Mouse (Mus musculus): ENCODE measurements at regions not wholly inside any gene's neighbourhood (a gene's known extent, or its start where the extent isn't known, plus 50 kb on each side); places are given as distances from the start of the nearest gene placed in this dataset.

DNA sequence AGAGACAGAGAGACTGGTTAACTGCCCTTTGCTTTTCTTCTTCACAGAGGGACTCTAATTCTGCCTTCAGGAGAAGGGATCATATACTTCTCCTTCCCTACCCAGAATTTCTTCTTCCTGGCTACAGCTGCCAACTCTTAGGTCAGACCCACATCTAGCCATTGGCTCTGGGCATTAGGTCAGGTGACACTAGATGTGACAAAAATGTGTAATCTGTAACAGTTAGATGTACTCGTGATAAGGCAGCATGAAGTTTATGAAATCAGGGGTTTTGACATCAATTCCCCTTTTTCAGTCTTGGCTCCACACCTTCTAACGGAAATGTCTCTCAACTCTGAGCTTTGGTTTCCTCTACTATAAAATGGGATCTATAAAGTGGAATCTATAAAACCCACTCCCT is 428.4 kb downstream of the Bmper start:
- Histone ChIP-seq H3K4me3 (replicated peaks) (no peak overlapping the region), H3K4me2 (replicated peaks) (no peak overlapping the region), H3K9me3 (no peaks in the 10 kb centered on the region), H3K4me1 (replicated peaks) (no peaks in the 10 kb centered on the region), H3K9ac (replicated peaks) (no peak overlapping the region), H3K36me3 (no peaks in the 10 kb centered on the region), H3K27me3 (no peaks in the 10 kb centered on the region), H3K27ac (no peak overlapping the region)
- 93% methylated on average over 2 of the region's 2 CpGs for WGBS
- no peak for ATAC-seq

GRCm38 (mm10) chr9:23653086-23653485 is 430.2 kb downstream of the Bmper start:
- Histone ChIP-seq H3K4me3 (replicated peaks) (no peak overlapping the region), H3K4me1 (replicated peaks) (no peaks in the 10 kb centered on the region), H3K4me2 (replicated peaks) (no peak overlapping the region), H3K9me3 (no peaks in the 10 kb centered on the region), H3K27ac (no peak overlapping the region), H3K36me3 (no peaks in the 10 kb centered on the region), H3K27me3 (no peaks in the 10 kb centered on the region), H3K9ac (replicated peaks) (no peak overlapping the region)
- ATAC-seq = no peak
- WGBS = 79% methylated on average over 2 of the region's 2 CpGs

DNA sequence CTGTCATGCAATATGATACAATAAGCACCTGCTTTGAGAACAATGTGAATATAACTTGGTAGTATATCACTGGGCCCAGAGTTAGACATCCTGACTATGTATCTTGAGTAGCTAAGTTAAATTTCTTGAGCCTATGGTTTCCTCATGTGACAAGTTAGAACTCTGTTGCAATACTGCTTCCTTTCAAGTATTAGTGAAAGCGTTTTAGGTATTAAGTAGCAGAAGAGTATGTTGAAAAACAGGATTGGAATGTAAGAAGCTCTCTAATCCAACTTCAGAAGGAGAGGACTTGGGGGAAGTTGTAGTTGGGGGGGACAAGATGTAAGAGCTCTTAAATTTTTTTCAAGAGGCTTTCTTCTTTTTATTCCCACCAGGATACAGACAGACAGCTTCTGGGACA is 431.9 kb downstream of the Bmper start:
- Histone ChIP-seq H3K9ac (replicated peaks) (no peak overlapping the region), H3K9me3 (no peaks in the 10 kb centered on the region), H3K27me3 (no peaks in the 10 kb centered on the region), H3K4me1 (replicated peaks) (no peaks in the 10 kb centered on the region), H3K4me3 (replicated peaks) (no peak overlapping the region), H3K36me3 (no peaks in the 10 kb centered on the region), H3K4me2 (replicated peaks) (no peak overlapping the region), H3K27ac (no peak overlapping the region)
- whole genome bisulfite sequencing = 68% methylated on average over 1 of the region's 1 CpGs
- ATAC-seq = no peak

DNA sequence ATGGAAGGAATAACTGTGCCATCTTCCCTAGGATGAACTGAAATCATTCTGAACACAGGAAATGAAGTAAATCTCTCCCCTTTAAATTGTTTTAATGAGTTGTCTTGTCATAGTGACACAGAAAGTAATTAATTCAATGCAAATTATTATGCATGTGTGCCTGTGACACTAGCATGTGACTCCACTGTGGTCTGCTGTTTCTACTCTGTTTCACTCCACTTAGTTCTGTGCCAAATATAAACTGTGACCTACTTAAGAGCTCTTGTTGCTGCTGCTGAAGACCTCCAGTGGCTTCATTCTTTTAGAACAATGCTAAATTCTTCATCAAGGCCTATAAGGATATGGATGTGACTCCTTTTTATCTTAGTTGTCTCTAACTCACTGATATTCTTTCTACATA is 431.8 kb upstream of the Npsr1 start:
- Histone ChIP-seq H3K9ac (replicated peaks) (no peak overlapping the region), H3K4me3 (replicated peaks) (no peak overlapping the region), H3K27me3 (no peaks in the 10 kb centered on the region), H3K4me2 (replicated peaks) (no peak overlapping the region), H3K27ac (no peak overlapping the region), H3K36me3 (no peaks in the 10 kb centered on the region), H3K9me3 (no peaks in the 10 kb centered on the region), H3K4me1 (replicated peaks) (0 out of 2 replicates have a peak, but pooled peaks cover 3% of the 10 kb centered on the region)
- no peak for ATAC-seq

DNA sequence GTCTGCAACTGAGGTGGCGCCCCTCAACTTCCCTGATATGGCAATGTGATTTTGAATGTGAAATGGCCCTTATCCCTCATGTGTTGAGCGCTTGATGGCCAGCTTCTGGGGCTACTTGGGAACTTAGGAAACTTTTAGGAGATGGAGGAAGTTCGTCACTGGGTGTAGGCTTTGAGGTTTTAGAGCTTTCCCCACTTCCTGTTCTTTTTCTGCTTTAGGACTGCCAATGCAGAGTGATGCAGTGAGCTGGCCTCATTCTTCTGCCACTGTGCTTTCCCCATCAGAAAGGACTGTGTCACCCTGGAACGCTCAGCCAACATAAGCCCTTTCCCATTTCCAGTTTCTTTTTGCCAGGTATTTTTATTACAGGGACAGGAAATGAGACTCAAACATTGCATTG is 428.6 kb upstream of the Npsr1 start:
- Histone ChIP-seq H3K36me3 (no peaks in the 10 kb centered on the region), H3K4me1 (replicated peaks) (0 out of 2 replicates have a peak, but pooled peaks cover 3% of the 10 kb centered on the region), H3K27me3 (no peaks in the 10 kb centered on the region), H3K9me3 (no peaks in the 10 kb centered on the region), H3K9ac (replicated peaks) (no peak overlapping the region), H3K27ac (no peak overlapping the region), H3K4me2 (replicated peaks) (no peak overlapping the region), H3K4me3 (replicated peaks) (no peak overlapping the region)
- ATAC-seq = no peak
- 81% methylated on average over 4 of the region's 4 CpGs for WGBS

DNA sequence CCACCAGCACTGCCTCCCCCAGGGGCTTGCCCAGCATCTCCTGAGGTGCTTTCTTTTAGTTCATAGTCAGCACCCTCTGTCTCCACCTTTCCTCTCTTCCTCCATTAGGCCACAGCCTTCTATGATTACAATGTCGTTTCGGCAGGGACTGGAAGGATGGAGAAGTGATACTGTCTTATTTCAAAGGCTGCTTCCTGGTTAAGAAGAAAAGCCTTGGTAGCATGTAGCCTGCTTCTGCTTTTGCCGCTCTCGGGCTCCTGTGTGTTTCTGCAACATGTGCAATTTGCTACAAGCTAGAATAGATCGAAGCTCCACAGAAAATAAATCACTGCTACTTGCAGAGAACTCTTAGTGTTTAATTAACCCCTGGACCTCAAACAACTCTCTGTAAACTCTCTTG is 427.2 kb upstream of the Npsr1 start:
- no peaks in the 10 kb centered on the region for H3K27me3 ChIP-seq
- 60% methylated on average over 5 of the region's 5 CpGs for WGBS
- H3K4me3 ChIP-seq (replicated peaks) = no peak overlapping the region
- no peak overlapping the region for H3K9ac ChIP-seq (replicated peaks)
- no peaks in the 10 kb centered on the region for H3K36me3 ChIP-seq
- 0 out of 2 replicates have a peak, but pooled peaks cover 3% of the 10 kb centered on the region for H3K4me1 ChIP-seq (replicated peaks)
- H3K4me2 ChIP-seq (replicated peaks) = no peak overlapping the region
- ATAC-seq = no peak
- H3K9me3 ChIP-seq = no peaks in the 10 kb centered on the region
- no peak overlapping the region for H3K27ac ChIP-seq

DNA sequence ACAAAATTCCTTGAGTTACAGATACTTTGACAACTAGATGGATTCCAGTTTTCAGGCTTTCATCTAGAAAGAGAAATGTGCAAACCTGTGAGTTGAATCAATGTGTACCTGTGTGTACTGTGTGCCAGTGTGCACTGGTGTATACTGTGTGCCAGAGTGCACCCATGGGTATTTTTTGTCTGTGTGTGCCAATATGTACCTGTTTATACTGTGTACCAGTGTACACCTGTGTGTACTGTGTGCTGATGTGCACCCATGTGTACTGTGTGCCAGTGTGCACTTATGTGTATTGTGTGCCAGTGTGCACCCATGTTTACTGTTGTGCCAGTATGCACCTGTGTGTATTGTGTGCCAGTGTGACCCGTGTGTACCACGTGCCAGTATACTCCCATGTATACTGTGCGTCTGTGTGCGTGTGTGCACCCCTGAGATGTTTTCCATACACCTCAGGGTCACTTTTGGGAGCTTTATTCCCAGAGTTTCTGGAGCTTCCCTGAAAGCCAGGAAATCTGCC is 424.4 kb upstream of the Npsr1 start:
- Histone ChIP-seq H3K4me3 (replicated peaks) (no peak overlapping the region), H3K27me3 (no peaks in the 10 kb centered on the region), H3K9me3 (no peaks in the 10 kb centered on the region), H3K4me1 (replicated peaks) (0 out of 2 replicates have a peak, but pooled peaks cover 3% of the 10 kb centered on the region), H3K4me2 (replicated peaks) (no peak overlapping the region), H3K27ac (no peak overlapping the region), H3K36me3 (no peaks in the 10 kb centered on the region), H3K9ac (replicated peaks) (no peak overlapping the region)
- 93% methylated on average over 4 of the region's 4 CpGs for WGBS
- peak; percentile 50 for ATAC-seq

- Histone ChIP-seq H3K27me3 (no peaks in the 10 kb centered on the region), H3K4me3 (replicated peaks) (no peak overlapping the region), H3K9me3 (no peaks in the 10 kb centered on the region), H3K9ac (replicated peaks) (no peak overlapping the region), H3K4me2 (replicated peaks) (no peak overlapping the region), H3K27ac (no peak overlapping the region), H3K4me1 (replicated peaks) (0 out of 2 replicates have a peak, but pooled peaks cover 3% of the 10 kb centered on the region), H3K36me3 (no peaks in the 10 kb centered on the region)
- 0 out of 2 replicates have a peak, but pooled peaks have one; percentile 55 for ATAC-seq
- 39% methylated on average over 8 of the region's 8 CpGs for WGBS
These were observed 423.0 kb upstream of the Npsr1 start for GRCm38 (mm10) chr9:23674833-23675232.

- Histone ChIP-seq H3K9ac (replicated peaks) (no peak overlapping the region), H3K36me3 (no peaks in the 10 kb centered on the region), H3K4me2 (replicated peaks) (no peak overlapping the region), H3K9me3 (no peaks in the 10 kb centered on the region), H3K27me3 (no peaks in the 10 kb centered on the region), H3K4me3 (replicated peaks) (no peak overlapping the region), H3K4me1 (replicated peaks) (no peaks in the 10 kb centered on the region), H3K27ac (no peak overlapping the region)
- no peak for ATAC-seq
These were observed 408.3 kb upstream of the Npsr1 start for GRCm38 (mm10) chr9:23689456-23689855.

- no peaks in the 10 kb centered on the region for H3K4me1 ChIP-seq (replicated peaks)
- WGBS = 51% methylated on average over 8 of the region's 8 CpGs
- no peak overlapping the region for H3K9ac ChIP-seq (replicated peaks)
- no peaks in the 10 kb centered on the region for H3K36me3 ChIP-seq
- no peaks in the 10 kb centered on the region for H3K27me3 ChIP-seq
- no peak overlapping the region for H3K27ac ChIP-seq
- 0 out of 2 replicates have a peak, but pooled peaks have one; percentile 34 for ATAC-seq
- H3K4me2 ChIP-seq (replicated peaks) = no peak overlapping the region
- H3K9me3 ChIP-seq = no peaks in the 10 kb centered on the region
- no peak overlapping the region for H3K4me3 ChIP-seq (replicated peaks)
These were observed 404.9 kb upstream of the Npsr1 start for GRCm38 (mm10) chr9:23692768-23693441.

DNA sequence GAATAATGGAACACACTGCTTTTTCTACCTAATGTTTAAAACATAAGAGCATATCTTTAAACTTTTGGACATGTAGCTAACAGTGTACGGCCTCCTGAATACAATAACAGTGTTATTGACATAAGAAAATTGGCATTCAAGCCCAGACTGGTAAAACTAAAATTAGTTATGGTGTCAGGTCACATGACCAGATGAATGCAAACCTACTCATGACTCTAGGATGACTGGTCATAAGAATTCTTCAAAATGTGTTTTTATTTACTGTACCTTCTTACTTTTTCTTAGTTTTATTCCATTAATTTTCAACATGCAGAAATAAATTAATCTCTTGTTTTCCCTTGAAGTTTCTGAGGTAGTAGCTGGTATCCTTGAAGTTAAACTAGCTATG is 404.4 kb upstream of the Npsr1 start:
- Histone ChIP-seq H3K9me3 (no peaks in the 10 kb centered on the region), H3K4me3 (replicated peaks) (no peak overlapping the region), H3K27me3 (no peaks in the 10 kb centered on the region), H3K9ac (replicated peaks) (no peak overlapping the region), H3K36me3 (no peaks in the 10 kb centered on the region), H3K27ac (no peak overlapping the region), H3K4me1 (replicated peaks) (no peaks in the 10 kb centered on the region), H3K4me2 (replicated peaks) (no peak overlapping the region)
- 0 out of 2 replicates have a peak, but pooled peaks have one; percentile 4 for ATAC-seq
- WGBS = 52% methylated on average over 1 of the region's 1 CpGs

DNA sequence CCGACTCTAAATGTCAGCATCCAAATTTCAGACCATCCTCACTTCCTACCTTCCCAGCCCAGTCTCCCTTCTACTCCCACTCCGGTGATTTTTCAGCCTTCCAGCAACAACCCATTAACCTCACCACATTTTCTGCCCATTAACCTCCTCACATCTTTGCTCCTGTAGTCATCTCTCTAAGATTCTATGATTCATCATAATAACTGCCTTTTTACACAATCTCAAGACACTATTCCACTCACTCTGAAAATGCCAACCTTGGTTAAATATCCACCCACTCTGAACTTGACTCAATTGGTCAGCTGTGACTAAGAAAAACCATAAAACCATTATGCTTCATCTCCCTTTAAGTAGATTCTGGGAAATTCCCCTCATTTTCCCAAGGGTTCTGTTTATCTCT is 403.3 kb upstream of the Npsr1 start:
- Histone ChIP-seq H3K9me3 (no peaks in the 10 kb centered on the region), H3K9ac (replicated peaks) (no peak overlapping the region), H3K4me2 (replicated peaks) (no peak overlapping the region), H3K27me3 (no peaks in the 10 kb centered on the region), H3K27ac (no peak overlapping the region), H3K4me3 (replicated peaks) (no peak overlapping the region), H3K4me1 (replicated peaks) (no peaks in the 10 kb centered on the region), H3K36me3 (no peaks in the 10 kb centered on the region)
- WGBS = 94% methylated on average over 2 of the region's 2 CpGs
- ATAC-seq = no peak

GRCm38 (mm10) chr9:23700567-23700966 is 397.2 kb upstream of the Npsr1 start:
- Histone ChIP-seq H3K4me1 (replicated peaks) (no peaks in the 10 kb centered on the region), H3K4me3 (replicated peaks) (no peak overlapping the region), H3K9me3 (no peaks in the 10 kb centered on the region), H3K4me2 (replicated peaks) (no peak overlapping the region), H3K36me3 (no peaks in the 10 kb centered on the region), H3K27me3 (no peaks in the 10 kb centered on the region), H3K9ac (replicated peaks) (no peak overlapping the region), H3K27ac (no peak overlapping the region)
- WGBS = 89% methylated on average over 1 of the region's 1 CpGs
- ATAC-seq = no peak

Measured in midbrain, embryonic 13.5 days (tissue).